Mouse (Mus musculus) embryonic fibroblast, embryonic 13.5 days (primary cell): ENCODE data around the gene Elob. TPM values are rescaled to one million over a fixed set of nuclear protein-coding genes. Genes with fewer than 3 reads are reported as not detected.

Source experiments
- H3K27ac ChIP-seq: 2 replicates; pipeline ENCODE4 v1.5.1; 2012; ENCODE audit warnings: low read length, control low read depth, inconsistent platforms; ENCODE audit not compliant: insufficient read depth
- H3K4me1 ChIP-seq: 2 replicates; pipeline ENCODE4 v1.6.1; 2011; ENCODE audit warnings: low read length; ENCODE audit not compliant: control insufficient read depth, insufficient read depth
- H3K4me3 ChIP-seq: 2 replicates; pipeline ENCODE4 v1.5.1; 2011; ENCODE audit warnings: mild to moderate bottlenecking, control low read depth, low read length; ENCODE audit not compliant: insufficient read depth
- CTCF ChIP-seq: IDR thresholded peaks from 2 replicates; pipeline ENCODE4 v1.5.1; 2011; ENCODE audit warnings: mild to moderate bottlenecking, control low read depth, low read length, moderate library complexity, borderline replicate concordance; ENCODE audit not compliant: insufficient read depth
- POLR2A ChIP-seq: IDR thresholded peaks from 2 replicates; pipeline ENCODE4 v1.6.1; 2011; ENCODE audit warnings: low read depth, mild to moderate bottlenecking, control low read depth, low read length, moderate library complexity
- polyA plus RNA-seq: library from polyadenylated mRNA; stranded (reverse); fragments of >200 nt; gene quantifications from 2 replicates; pipeline ENCODE4 v1.2.4, GENCODE M21; 2011; ENCODE audit warnings: low read depth; ENCODE audit not compliant: missing spikeins, insufficient read length

Elob gene
- polyA plus RNA-seq = 303 and 364 TPM in 2 replicates

- H3K4me1 ChIP-seq = peaks cover 7% of the 10 kb centered on the region
- H3K27ac ChIP-seq = peak within 1 kb of the TSS; percentile 97
- TF ChIP-seq POLR2A (peak; percentile 53; the same call in 1 of the 2 replicates), CTCF (peak; percentile 36; the same call in 1 of the 2 replicates)
- peak within 1 kb of the TSS; percentile 93 for H3K4me3 ChIP-seq
Observed at GRCm38 (mm10) chr17:23829064-23829619, at the start of gene Elob. Gene Elob, minus strand, starts transcription at chr17:23829136.

- no peak overlapping the region for H3K27ac ChIP-seq
- no peak for TF ChIP-seq CTCF
- TF ChIP-seq POLR2A = no peak
- no peaks in the 10 kb centered on the region for H3K4me1 ChIP-seq
- no peak overlapping the region for H3K4me3 ChIP-seq
Observed at GRCm38 (mm10) chr17:23877166-23877565, 48.2 kb upstream of the Elob start.

- Histone ChIP-seq H3K4me3 (no peak overlapping the region), H3K27ac (no peak overlapping the region), H3K4me1 (no peaks in the 10 kb centered on the region)
- TF ChIP-seq POLR2A (no peak), CTCF (no peak)
Observed at GRCm38 (mm10) chr17:23876741-23877140, 47.8 kb upstream of the Elob start.

- Histone ChIP-seq H3K27ac (no peak overlapping the region), H3K4me1 (no peaks in the 10 kb centered on the region), H3K4me3 (no peak overlapping the region)
- TF ChIP-seq CTCF = peak; percentile 42; the same call in 1 of the 2 replicates
- no peak for TF ChIP-seq POLR2A
Observed at GRCm38 (mm10) chr17:23873884-23874856, 45.2 kb upstream of the Elob start.

GRCm38 (mm10) chr17:23868513-23868912 is 39.6 kb upstream of the Elob start:
- no peak for TF ChIP-seq POLR2A
- no peak for TF ChIP-seq CTCF
- Histone ChIP-seq H3K27ac (no peak overlapping the region), H3K4me3 (no peak overlapping the region), H3K4me1 (no peaks in the 10 kb centered on the region)

GRCm38 (mm10) chr17:23867756-23868155 is 38.8 kb upstream of the Elob start, which contains the start of gene Prss21:
Gene Prss21, plus strand, starts transcription at chr17:23868056.
- H3K4me1 ChIP-seq = no peaks in the 10 kb centered on the region
- no peak for TF ChIP-seq POLR2A
- TF ChIP-seq CTCF = no peak
- H3K27ac ChIP-seq = no peak within 1 kb of the TSS
- no peak within 1 kb of the TSS for H3K4me3 ChIP-seq

GRCm38 (mm10) chr17:23862926-23863325 is 34.0 kb upstream of the Elob start:
- H3K27ac ChIP-seq = no peak overlapping the region
- H3K4me3 ChIP-seq = no peak overlapping the region
- H3K4me1 ChIP-seq = no peaks in the 10 kb centered on the region
- TF ChIP-seq POLR2A (no peak), CTCF (no peak)

- Histone ChIP-seq H3K4me1 (no peaks in the 10 kb centered on the region), H3K4me3 (no peak overlapping the region), H3K27ac (no peak overlapping the region)
- TF ChIP-seq CTCF (no peak), POLR2A (no peak)
Observed at GRCm38 (mm10) chr17:23857913-23858312, 29.0 kb upstream of the Elob start.

- no peak overlapping the region for H3K27ac ChIP-seq
- TF ChIP-seq CTCF (no peak), POLR2A (no peak)
- H3K4me3 ChIP-seq = no peak overlapping the region
- no peaks in the 10 kb centered on the region for H3K4me1 ChIP-seq
Observed at GRCm38 (mm10) chr17:23857193-23857592, 28.3 kb upstream of the Elob start.
